Mouse (Mus musculus): Measurements from ENCODE around the gene Ifi207. TPM values are rescaled to one million over a fixed set of nuclear protein-coding genes. Genes with fewer than 3 reads are reported as not detected.
"Not testable (repeated sequence)": the region's sequence is repeated elsewhere in the genome, so short reads cannot be mapped to it uniquely, and the experiment has no call there.

Gene Ifi207
- total RNA-seq (2021) = under 1 TPM; 0.16 to 0.25 TPM

- DNase-seq (ENCODE audit: extremely low spot score in 1 of 2, low spot score in 1 of 2) = no peak
Observed at GRCm38 (mm10) chr1:173741656-173742055, at the start of gene Ifi207. Gene Ifi207 (minus strand): TSS chr1:173741747.

DNA sequence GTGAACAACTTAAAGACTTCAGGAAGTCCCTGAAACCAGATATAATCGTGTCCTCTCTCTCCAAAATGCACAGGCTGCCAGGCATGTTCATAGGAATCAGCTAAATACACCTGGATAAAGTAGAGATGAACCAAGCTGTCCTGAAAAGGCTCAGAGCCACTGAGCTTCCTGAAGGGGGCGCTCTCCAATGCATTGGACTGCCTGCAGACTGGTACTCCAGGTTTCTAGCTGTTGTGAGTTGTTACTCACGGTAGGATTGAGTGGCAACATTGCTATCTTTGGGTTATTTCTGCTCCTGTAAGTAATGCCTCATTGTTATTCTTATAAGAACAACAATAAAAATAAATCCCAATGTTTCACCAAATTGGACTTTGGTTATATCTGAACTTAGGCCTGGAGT, 31.9 kb upstream of the Ifi207 start:
- not testable (repeated sequence) for DNase-seq (ENCODE audit: extremely low spot score in 1 of 2, low spot score in 1 of 2)

DNA sequence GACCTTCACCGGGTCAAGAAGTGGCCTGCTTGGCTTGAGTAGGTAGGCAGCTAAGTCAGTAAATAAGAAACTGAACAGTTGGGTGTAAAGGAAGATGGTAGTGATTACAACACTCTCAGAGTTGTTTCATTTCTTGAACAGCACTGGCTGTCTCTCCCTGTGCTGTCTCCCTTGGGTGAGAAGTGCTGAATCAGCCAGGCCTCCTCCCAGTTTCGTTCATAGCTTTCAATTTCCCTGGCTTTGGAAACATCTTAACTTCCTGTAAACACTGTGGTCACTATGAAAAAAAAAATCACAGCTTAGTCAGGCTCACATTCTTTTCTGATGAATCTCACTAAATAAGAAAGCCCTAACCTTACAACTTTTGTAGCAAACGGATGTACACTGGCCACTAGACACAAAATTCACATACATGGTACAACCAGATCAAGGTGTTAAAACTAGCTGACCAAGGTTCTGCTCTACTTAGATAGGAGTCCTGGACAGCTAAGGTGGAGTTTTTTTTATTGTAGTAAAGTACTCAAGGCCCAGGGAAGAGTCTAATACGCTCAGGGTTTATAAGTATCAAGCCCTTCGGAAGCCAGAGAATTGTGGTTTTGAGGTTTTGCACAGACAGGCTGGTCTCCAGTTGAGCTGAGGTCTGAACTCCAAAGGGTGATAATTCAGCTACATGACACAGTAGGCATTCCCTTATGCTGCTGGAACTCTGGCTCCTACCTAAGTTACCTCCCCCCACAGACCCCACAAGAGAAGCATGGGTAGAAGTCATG, 25.5 kb upstream of the Ifi207 start, which contains the start of gene Ifi204:
Gene Ifi204, minus strand, starts transcription at position 96 of the 770 bp plus-strand sequence.
- not testable (repeated sequence) for DNase-seq (ENCODE audit: extremely low spot score in 1 of 2, low spot score in 1 of 2)

DNA sequence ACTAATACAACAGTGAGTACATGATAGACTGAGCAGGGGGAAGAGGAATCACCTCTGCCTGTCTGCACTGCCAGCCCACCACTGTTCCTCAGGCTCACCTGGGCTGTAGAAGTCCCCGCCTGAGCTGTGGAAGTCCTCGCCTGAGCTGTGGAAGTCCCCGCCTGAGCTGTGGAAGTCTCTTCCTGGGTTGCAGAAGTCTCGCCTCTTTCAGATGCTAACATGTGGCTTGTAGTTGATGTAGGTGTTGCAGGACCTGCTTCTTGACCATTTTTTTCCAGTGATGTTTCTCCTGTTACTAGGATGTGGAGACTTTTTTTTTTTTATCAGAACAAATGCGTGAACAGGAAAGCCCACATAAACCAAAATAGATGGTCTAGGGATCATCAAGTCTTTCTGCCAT, 18.5 kb upstream of the Ifi207 start:
- not testable (repeated sequence) for DNase-seq (ENCODE audit: extremely low spot score in 1 of 2, low spot score in 1 of 2)

DNA sequence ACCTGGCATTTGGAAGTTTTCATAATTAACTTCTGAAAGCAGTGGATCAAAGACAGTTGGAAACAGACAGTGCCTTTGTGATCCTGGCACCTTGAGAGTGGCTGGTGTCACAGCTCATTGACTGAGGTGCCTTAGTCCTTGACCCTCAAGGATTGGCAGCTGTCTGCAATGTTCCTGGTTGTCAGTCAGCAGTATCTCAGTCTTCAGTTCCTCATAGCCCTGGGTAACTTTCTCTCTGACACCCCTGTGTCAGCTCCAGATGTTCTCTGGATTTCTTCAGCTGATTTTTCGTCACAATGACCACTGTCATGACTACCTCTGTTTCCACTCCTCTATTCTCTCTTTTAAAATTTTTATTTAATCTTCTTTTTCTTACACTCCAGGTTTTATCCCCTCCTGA, 715 bp upstream of the Ifi207 start:
- DNase-seq (ENCODE audit: extremely low spot score in 1 of 2, low spot score in 1 of 2) = no peak

GRCm38 (mm10) chr1:173740537-173740936, 1.0 kb downstream of the Ifi207 start:
- DNase-seq (ENCODE audit: extremely low spot score in 1 of 2, low spot score in 1 of 2) = no peak

- DNase-seq (ENCODE audit: extremely low spot score in 1 of 2, low spot score in 1 of 2) = no peak
Observed at GRCm38 (mm10) chr1:173736986-173737385, 4.6 kb downstream of the Ifi207 start.

DNA sequence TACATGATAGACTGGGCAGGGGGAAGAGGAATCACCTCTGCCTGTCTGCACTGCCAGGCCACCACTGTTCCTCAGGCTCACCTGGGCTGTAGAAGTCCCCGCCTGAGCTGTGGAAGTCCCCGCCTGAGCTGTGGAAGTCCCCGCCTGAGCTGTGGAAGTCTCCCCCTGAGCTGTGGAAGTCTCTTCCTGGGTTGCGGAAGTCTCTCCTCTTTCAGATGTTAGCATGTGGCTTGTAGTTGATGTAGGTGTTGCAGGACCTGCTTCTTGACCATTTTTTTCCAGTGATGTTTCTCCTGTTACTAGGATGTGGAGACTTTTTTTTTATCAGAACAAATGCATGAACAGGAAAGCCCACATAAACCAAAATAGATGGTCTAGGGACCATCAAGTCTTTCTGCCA, 6.5 kb downstream of the Ifi207 start:
- not testable (repeated sequence) for DNase-seq (ENCODE audit: extremely low spot score in 1 of 2, low spot score in 1 of 2)

DNA sequence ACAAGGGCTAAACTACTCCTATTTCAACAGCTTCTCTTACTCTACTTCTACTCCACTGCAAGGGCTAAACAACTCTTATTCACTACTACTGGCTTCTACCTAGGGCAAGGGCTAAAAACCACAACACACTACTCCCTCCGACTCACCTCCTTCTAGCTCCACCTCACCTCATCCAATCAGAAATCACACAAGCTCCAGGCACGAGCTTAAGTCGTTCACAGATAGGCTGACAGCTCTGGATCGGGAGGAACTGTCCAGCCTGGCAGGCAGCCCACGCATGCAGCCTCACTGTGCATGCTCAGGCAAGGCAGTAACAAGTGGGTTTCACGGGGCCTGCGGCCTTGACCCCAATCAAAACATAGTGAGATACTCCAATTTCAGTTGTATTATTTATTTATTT, 8.3 kb downstream of the Ifi207 start:
- DNase-seq (ENCODE audit: extremely low spot score in 1 of 2, low spot score in 1 of 2) = no peak

DNA sequence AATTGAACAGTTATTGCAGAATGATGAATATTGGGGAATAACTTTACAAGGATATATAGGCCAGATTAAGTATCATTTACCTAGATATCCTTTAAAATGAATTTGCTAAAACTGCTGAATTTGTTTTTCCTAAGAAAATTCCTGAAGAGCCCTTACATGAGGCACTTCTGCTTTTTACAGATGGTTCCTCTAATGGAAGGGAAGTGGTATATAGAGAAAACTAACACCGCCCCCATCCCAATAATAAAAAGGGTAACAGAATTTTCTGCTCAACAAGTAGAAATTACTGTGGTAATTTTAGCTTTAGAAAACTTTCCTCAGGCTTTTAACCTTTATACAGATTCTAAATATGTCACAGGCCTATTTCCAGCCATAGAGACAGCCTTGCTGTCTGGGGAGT, 47.3 kb downstream of the Ifi207 start:
- DNase-seq (ENCODE audit: extremely low spot score in 1 of 2, low spot score in 1 of 2) = no peak

DNA sequence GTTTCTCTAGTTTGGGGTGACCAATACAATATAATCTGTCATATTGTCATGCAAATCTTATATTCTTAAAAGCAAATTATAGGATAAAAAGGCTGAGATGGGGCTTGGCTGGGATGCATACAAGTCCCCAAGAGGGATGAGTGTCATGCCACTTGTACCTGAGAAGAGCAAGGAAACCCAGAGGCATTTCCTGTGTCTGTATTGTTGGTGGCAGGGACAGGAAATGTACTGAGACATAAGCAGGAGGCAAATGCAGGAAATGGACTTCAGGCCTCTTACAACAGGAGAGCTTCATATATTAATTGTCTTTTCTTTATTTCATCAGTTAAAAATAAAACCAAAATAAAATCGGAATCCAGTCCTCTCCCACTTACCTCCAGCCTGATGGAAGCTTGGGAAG, 62.9 kb downstream of the Ifi207 start:
- DNase-seq (ENCODE audit: extremely low spot score in 1 of 2, low spot score in 1 of 2) = not testable (repeated sequence)

GRCm38 (mm10) chr1:173673458-173674097, 68.0 kb downstream of the Ifi207 start, which contains the start of gene Ifi208:
Gene Ifi208 (plus strand): TSS chr1:173673675.
- not testable (repeated sequence) for DNase-seq (ENCODE audit: extremely low spot score in 1 of 2, low spot score in 1 of 2)

Other genes starting within 250 kb of the Ifi207 start
- gene Ifi214, start 205.8 kb downstream of the Ifi207 start, total RNA-seq (2021) = not detected
- not detected for gene Ifi213, start 142.5 kb downstream of the Ifi207 start, total RNA-seq (2021)
- gene Ifi209, start 110.8 kb downstream of the Ifi207 start, total RNA-seq (2021) = under 1 TPM in 1 of 2 experiments, not detected in 1; 0.07 TPM
- gene Ifi208, start 68.1 kb downstream of the Ifi207 start, total RNA-seq (2021) = under 1 TPM in 1 of 2 experiments, not detected in 1; 0.15 TPM
- gene Ifi204, start 25.2 kb upstream of the Ifi207 start, total RNA-seq (2021) = under 1 TPM; 0.22 to 0.23 TPM
- gene Ifi211, start 171.3 kb upstream of the Ifi207 start, total RNA-seq (2021) = not detected
- gene Mndal, start 200.7 kb upstream of the Ifi207 start, total RNA-seq (2021) = 10 to 100 TPM in 1 of 2 experiments, 1 to 10 TPM in 1; 9.9 to 12.0 TPM
- gene Ifi203, start 200.9 kb upstream of the Ifi207 start, total RNA-seq (2021) = 1 to 10 TPM; 4.8 to 6.3 TPM
- not detected for gene Ifi202b, start 241.0 kb upstream of the Ifi207 start, total RNA-seq (2021)